Mouse (Mus musculus) CH12.LX (cell line): ENCODE data around the gene Pirb. TPM values are rescaled to one million over a fixed set of nuclear protein-coding genes. Genes with fewer than 3 reads are reported as not detected.
A peak's percentile ranks its signal among the peaks of the same experiment; 100 is the strongest.
"Not testable (repeated sequence)": the region's sequence is repeated elsewhere in the genome, so short reads cannot be mapped to it uniquely, and the experiment has no call there.

Experiments
- DNase-seq: peaks from one replicate; pipeline ENCODE4 v3.0.0-alpha.2; 2013; ENCODE audit errors: extremely low read depth
- H3K27ac ChIP-seq: 2 replicates; pipeline ENCODE4 v1.5.1; 2012; ENCODE audit warnings: low read depth, mild to moderate bottlenecking, control low read depth, moderate library complexity; ENCODE audit not compliant: insufficient read depth
- H3K27me3 ChIP-seq: replicated peaks from 2 replicates; pipeline ENCODE3; 2012; ENCODE audit warnings: inconsistent platforms
- H3K36me3 ChIP-seq, 2 experiments: replicated peaks in 1 of 2; 2 replicates each; pipeline versions ENCODE3 to v1.6.1; 2012; ENCODE audit warnings: inconsistent platforms in 1 of 2, low read length in 1 of 2, mild to moderate bottlenecking in 1 of 2, mixed read lengths in 1 of 2, moderate library complexity in 1 of 2; ENCODE audit not compliant: control insufficient read depth in 1 of 2, insufficient read depth in 1 of 2
- H3K4me1 ChIP-seq, 2 experiments: 2 replicates each; pipeline ENCODE4 v1.6.1; 2012; ENCODE audit warnings: inconsistent platforms in 1 of 2, moderate library complexity in 1 of 2; ENCODE audit not compliant: insufficient read depth in 2 of 2, control insufficient read depth in 1 of 2
- H3K4me2 ChIP-seq: 2 replicates; pipeline ENCODE4 v1.6.1; 2012; ENCODE audit warnings: low read depth, mild to moderate bottlenecking, control low read depth; ENCODE audit not compliant: poor library complexity, insufficient read depth, severe bottlenecking
- H3K4me3 ChIP-seq, 3 experiments: fragments of 150-350 bp in 1 of 3; sonication (generic) in 1 of 3; replicated peaks in 1 of 3; 2 replicates each; pipeline versions ENCODE3 to v1.5.1; 2011 to 2012; ENCODE audit warnings: low read depth in 2 of 3, low read length in 2 of 3, mild to moderate bottlenecking in 2 of 3, moderate library complexity in 2 of 3, control low read depth in 1 of 3, improper control_type of control experiment in 1 of 3, inconsistent platforms in 1 of 3, mixed read lengths in 1 of 3; ENCODE audit not compliant: poor library complexity in 1 of 3
- H3K79me2 ChIP-seq: replicated peaks from 2 replicates; pipeline ENCODE4 v1.6.1; 2012; ENCODE audit warnings: mild to moderate bottlenecking, moderate library complexity; ENCODE audit not compliant: control insufficient read depth, poor library complexity, insufficient read depth, severe bottlenecking; ENCODE audit errors: extremely low read depth
- H3K9ac ChIP-seq: 2 replicates; pipeline ENCODE4 v1.6.1; 2012; ENCODE audit warnings: low read depth, mild to moderate bottlenecking, control low read depth, moderate library complexity; ENCODE audit not compliant: insufficient read depth
- H3K9me3 ChIP-seq: replicated peaks from 2 replicates; pipeline ENCODE3; 2012; ENCODE audit warnings: low read length, inconsistent platforms, mixed read lengths
- BHLHE40 ChIP-seq: IDR thresholded peaks from 2 replicates; pipeline ENCODE4 v1.6.1; 2011; ENCODE audit warnings: mild to moderate bottlenecking, low read depth, low read length, improper control_type of control experiment
- CHD2 ChIP-seq: IDR thresholded peaks from 2 replicates; pipeline ENCODE4 v1.6.1; 2011; ENCODE audit warnings: low read length, improper control_type of control experiment
- CTCF ChIP-seq, 2 experiments: IDR thresholded peaks in 1 of 2; conservative IDR thresholded peaks in 1 of 2; 2 replicates each; pipeline ENCODE4 v1.5.1; 2011 to 2012; ENCODE audit warnings: low read depth in 2 of 2, low read length in 2 of 2, improper control_type of control experiment in 1 of 2, inconsistent platforms in 1 of 2, mild to moderate bottlenecking in 1 of 2, moderate library complexity in 1 of 2
- E2F4 ChIP-seq: IDR thresholded peaks from 2 replicates; pipeline ENCODE4 v1.6.1; 2011; ENCODE audit warnings: low read depth, low read length, improper control_type of control experiment; ENCODE audit not compliant: insufficient replicate concordance
- ETS1 ChIP-seq: conservative IDR thresholded peaks from 2 replicates; pipeline ENCODE4 v1.6.1; 2012; ENCODE audit warnings: low read depth, mild to moderate bottlenecking, inconsistent platforms, low read length, improper control_type of control experiment, moderate library complexity
- MAFK ChIP-seq: IDR thresholded peaks from 2 replicates; pipeline ENCODE4 v1.6.1; 2011; ENCODE audit warnings: low read length, improper control_type of control experiment; ENCODE audit not compliant: insufficient replicate concordance
- MEF2A ChIP-seq: IDR thresholded peaks from 2 replicates; pipeline ENCODE4 v1.6.1; 2014; ENCODE audit warnings: low read depth, mild to moderate bottlenecking, inconsistent platforms, low read length, improper control_type of control experiment, borderline replicate concordance
- MYC ChIP-seq: IDR thresholded peaks from 2 replicates; pipeline ENCODE4 v1.6.1; 2011; ENCODE audit warnings: low read depth, mild to moderate bottlenecking, improper control_type of control experiment, low read length
- POLR2A ChIP-seq: IDR thresholded peaks from 2 replicates; pipeline ENCODE4 v1.6.1; 2011; ENCODE audit warnings: low read depth, mild to moderate bottlenecking, improper control_type of control experiment, low read length
- POLR2AphosphoS2 ChIP-seq: IDR thresholded peaks from 2 replicates; pipeline ENCODE4 v1.6.1; 2011; ENCODE audit warnings: low read depth, low read length, improper control_type of control experiment
- SIN3A ChIP-seq: IDR thresholded peaks from 2 replicates; pipeline ENCODE4 v1.6.1; 2012; ENCODE audit warnings: low read length, improper control_type of control experiment, inconsistent platforms
- SMC3 ChIP-seq: IDR thresholded peaks from 2 replicates; pipeline ENCODE4 v1.6.1; 2011; ENCODE audit warnings: low read depth, low read length, improper control_type of control experiment
- TBP ChIP-seq: conservative IDR thresholded peaks from 2 replicates; pipeline ENCODE4 v1.6.1; 2011; ENCODE audit warnings: low read depth, low read length, improper control_type of control experiment
- USF2 ChIP-seq: conservative IDR thresholded peaks from 2 replicates; pipeline ENCODE4 v1.6.1; 2011; ENCODE audit warnings: low read depth, low read length, improper control_type of control experiment
- ZC3H11A ChIP-seq: IDR thresholded peaks from 2 replicates; pipeline ENCODE4 v1.6.1; 2012; ENCODE audit warnings: low read depth, mild to moderate bottlenecking, inconsistent platforms, low read length, improper control_type of control experiment
- ZKSCAN1 ChIP-seq: IDR thresholded peaks from 2 replicates; pipeline ENCODE4 v1.6.1; 2012; ENCODE audit warnings: low read depth, inconsistent platforms, low read length, improper control_type of control experiment, borderline replicate concordance
- ZMIZ1 ChIP-seq: IDR thresholded peaks from 2 replicates; pipeline ENCODE4 v1.6.1; 2012; ENCODE audit warnings: low read depth, mild to moderate bottlenecking, inconsistent platforms, low read length, improper control_type of control experiment
- ZNF384 ChIP-seq: IDR thresholded peaks from 2 replicates; pipeline ENCODE4 v1.6.1; 2012; ENCODE audit warnings: low read depth, low read length, improper control_type of control experiment, inconsistent platforms
- dilution Hi-C: fragments of 300-500 bp; cut with MboI; formaldehyde crosslinking; loops from 2 replicates; pipeline ENCODE4 v1.14.3; 2020; ENCODE audit warnings: low sequenced_read_pairs; ENCODE audit not compliant: extremely low pct_unique_long_range_greater_than_20kb, extremely low pct_ligation_motif_present
- in situ Hi-C: fragments of 300-500 bp; cut with MboI; formaldehyde crosslinking; loops from 3 replicates; pipeline ENCODE4 v1.14.3; 2019; ENCODE audit warnings: low sequenced_read_pairs, low pct_ligation_motif_present, low pct_unique_long_range_greater_than_20kb, mixed read lengths
- polyA plus RNA-seq: library from polyadenylated mRNA; unstranded; fragments of >175 nt; gene quantifications from 2 replicates; pipeline ENCODE4 v1.2.1, GENCODE M21; 2012; ENCODE audit warnings: low read depth; ENCODE audit not compliant: insufficient read length
- total RNA-seq, 2 experiments: library from RNA; depleted of rRNA; stranded (reverse); fragments of 300-350 nt in 1 of 2; fragments of >200 nt in 1 of 2; gene quantifications; 2 replicates each; pipeline ENCODE4 v1.2.3; 2012 to 2014

The Pirb gene
- total and polyA plus RNA-seq, 3 experiments = 2.8 to 10.7 (median 5.0) TPM

DNA sequence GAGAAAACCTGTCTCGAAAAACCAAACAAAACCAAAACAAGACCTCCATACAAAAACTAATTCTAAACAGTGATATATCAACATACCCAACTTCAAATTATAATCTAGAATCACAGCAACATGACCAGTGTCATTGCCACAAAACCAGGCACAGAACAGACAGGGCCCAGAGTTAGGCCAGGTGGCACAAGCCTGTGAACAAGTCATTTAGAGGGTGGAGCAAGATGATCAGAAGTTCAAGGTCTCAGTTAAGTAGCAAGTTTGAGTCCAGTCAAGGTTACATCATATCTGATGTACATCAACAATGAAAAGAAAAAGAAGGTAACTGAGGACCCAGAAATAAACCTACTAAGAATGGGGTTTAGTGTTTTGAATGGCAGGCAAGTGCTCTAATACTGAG lies 11.2 kb downstream of the Pirb start:
- H3K79me2 ChIP-seq = peaks cover 29% of the 10 kb centered on the region
- H3K27ac ChIP-seq = no peak overlapping the region
- DNase-seq = peak; percentile 72
- TF ChIP-seq ZC3H11A (no peak), E2F4 (0 out of 2 replicates have a peak, but pooled peaks have one; percentile 28), MEF2A (no peak), SIN3A (0 out of 2 replicates have a peak, but pooled peaks have one; percentile 27), ZKSCAN1 (no peak), USF2 (no peak; the same call in 1 of the 2 replicates), POLR2AphosphoS2 (peak; percentile 92), ZNF384 (no peak), ZMIZ1 (peak; percentile 69), BHLHE40 (0 out of 2 replicates have a peak, but pooled peaks have one; percentile 15), ETS1 (0 out of 2 replicates have a peak, but pooled peaks have one; percentile 14), SMC3 (no peak), POLR2A (peak; percentile 61), CHD2 (peak; percentile 83)
- TF ChIP-seq, all 38 proteins: peak for 8
- Histone ChIP-seq H3K4me3 (no peak overlapping the region), H3K9ac (no peak overlapping the region), H3K4me2 (no peak overlapping the region), H3K4me1 (peaks cover 11 to 51% of the 10 kb centered on the region in 2 experiments), H3K27me3 (no peaks in the 10 kb centered on the region), H3K9me3 (no peaks in the 10 kb centered on the region), H3K36me3 (peaks cover 31 to 44% of the 10 kb centered on the region in 2 experiments)
- dilution Hi-C loops (no loop called here), in situ Hi-C loops (no loop called here)

DNA sequence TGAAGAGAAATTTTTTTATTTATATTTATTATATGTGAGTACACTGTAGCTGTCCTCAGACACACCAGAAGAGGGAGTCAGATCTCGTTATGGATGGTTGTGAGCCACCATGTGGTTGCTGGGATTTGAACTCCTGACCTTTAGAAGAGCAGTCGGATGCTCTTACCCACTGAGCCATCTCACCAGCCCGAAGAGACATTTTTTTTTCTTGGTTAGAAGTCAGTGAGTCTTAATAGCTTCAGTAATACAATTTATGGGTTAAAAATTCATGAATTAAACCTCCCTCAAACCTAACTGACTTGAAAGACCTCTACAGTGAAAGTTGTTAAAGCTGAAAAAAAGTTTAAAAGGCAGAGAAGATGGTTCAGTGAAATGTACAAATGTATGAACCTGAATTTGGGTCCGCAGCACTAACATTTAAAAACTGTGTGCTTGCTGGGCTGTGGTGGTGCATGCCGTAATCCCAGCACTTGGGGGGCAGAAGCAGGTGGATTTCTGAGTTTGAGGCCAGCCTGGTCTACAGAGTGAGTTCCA lies 11.7 kb downstream of the Pirb start:
- H3K27me3 ChIP-seq, dilution Hi-C loops, in situ Hi-C loops, H3K27ac ChIP-seq, H3K9ac ChIP-seq, H3K4me3 ChIP-seq, H3K4me2 ChIP-seq, H3K9me3 ChIP-seq: not testable (repeated sequence)
- Histone ChIP-seq H3K4me1 (peaks cover 11 to 47% of the 10 kb centered on the region in 2 experiments), H3K36me3 (peaks cover 31 to 40% of the 10 kb centered on the region in 2 experiments), H3K79me2 (peaks cover 30% of the 10 kb centered on the region)
- peak; percentile 51 for DNase-seq
- peak; percentile 70; the same call in 1 of the 2 replicates for TF ChIP-seq POLR2AphosphoS2
- TF ChIP-seq ZNF384 = peak; percentile 59
- TF ChIP-seq CHD2 = 0 out of 2 replicates have a peak, but pooled peaks have one; percentile 2
- peak; percentile 58; the same call in 1 of the 2 replicates for TF ChIP-seq MYC
- 0 out of 2 replicates have a peak, but pooled peaks have one; percentile 32 for TF ChIP-seq MAFK
- 0 out of 2 replicates have a peak, but pooled peaks have one; percentile 11 for TF ChIP-seq TBP
- 0 out of 2 replicates have a peak, but pooled peaks have one; percentile 16 for TF ChIP-seq POLR2A
- TF ChIP-seq CTCF (conservative IDR thresholded peaks at IDR 0.05 in 1 of 2, IDR thresholded peaks at IDR 0.05 in 1 of 2; ENCODE audit: low read depth in 2 of 2, low read length in 2 of 2) = peak in 1 of 2 experiments; percentile 38; a peak in 2 of 4 replicates
